Mouse (Mus musculus): ENCODE results near the gene Ergic1. TPM values are rescaled to one million over a fixed set of nuclear protein-coding genes. Genes with fewer than 3 reads are reported as not detected.

The Ergic1 gene
- polyA plus RNA-seq (2017; shearing (Covaris generic)), result 10 to 100 TPM; 35.9 to 50.4 (median 39.8) TPM

DNA sequence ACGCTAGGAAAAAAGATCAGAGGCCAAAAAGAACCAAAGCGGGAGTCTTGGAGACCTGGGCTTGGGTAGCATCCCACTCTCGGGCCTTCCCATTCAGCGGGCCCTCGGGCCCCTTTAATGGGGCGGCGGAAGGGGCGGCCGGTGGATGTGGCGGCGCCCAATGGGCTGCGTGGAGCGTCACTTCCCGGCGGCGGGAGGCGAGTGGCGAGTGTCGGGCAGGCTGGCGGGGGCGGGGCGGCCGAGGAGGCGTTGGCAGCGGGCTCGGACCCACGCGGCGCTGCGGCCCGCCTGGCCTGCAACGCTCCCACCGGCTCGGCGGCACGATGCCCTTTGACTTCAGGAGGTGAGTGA lies at the start of gene Ergic1:
Ergic1 (plus strand) TSS at position 200 of the 351 bp plus-strand sequence.
- peak; percentile 84 for ATAC-seq

DNA sequence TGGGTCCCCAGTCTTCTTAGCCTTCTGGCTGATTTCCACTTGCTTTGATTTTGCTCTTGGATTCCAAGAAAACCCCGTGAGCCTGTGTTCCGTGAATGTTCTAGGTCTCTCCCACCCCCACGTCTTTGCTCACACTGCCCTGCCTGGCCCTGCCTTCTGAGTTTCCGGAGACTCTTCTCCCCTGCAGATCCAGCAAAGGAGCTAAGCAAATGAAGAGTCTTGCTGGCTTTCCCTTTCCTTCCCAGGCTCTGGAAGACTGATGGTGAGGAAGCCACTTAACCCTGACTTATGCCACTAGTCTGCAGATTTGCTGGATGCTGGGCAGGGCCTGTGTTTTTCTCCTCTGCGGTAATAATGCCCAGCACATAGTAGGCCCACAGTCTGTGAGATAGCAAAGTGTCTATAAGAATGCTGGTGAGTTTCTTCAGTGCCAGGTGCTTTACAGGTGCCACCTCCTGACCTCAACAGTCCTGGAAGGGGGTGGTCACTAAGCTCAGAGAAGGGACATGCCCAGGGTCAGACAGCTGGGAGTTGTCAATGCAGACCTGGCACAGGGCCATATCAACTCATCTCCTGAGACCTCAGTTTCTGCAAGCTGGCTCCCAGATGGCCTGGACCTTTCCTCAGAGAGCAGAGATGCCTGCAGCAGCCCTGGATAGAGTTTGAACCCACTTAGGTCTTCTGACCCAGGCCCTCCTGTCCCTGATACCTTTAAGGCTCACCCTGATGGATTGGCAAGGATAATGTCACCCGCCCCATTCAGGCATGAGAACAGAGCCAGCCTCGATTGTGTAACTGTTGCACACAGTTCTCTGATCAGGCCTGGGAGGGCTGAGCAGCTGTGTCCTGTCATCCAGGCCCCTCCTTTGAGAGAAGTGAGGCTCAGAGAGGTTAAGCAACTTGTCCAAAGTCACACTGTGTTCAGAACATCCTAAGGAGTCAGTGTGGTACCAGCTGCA lies 49.2 kb upstream of the Ergic1 start:
- no peak for ATAC-seq

DNA sequence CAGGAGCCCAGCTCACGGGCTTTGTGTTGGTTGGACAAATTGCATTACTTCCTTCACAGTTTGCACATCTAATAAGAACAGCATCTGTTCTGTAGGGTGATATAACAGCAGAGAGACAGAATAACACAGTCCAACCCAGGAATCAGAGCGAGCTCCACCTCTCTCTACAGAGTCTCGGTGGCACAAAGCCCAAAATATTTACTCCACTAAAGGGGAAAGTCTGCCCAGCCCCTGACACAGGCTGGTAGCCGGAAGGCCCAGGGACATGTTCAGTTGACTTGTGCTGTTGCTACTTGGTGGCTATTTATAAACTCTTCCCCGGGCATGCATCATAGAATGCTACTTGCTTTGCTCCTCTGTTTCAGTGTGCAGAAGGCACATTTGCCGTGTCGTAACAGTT lies 48.3 kb upstream of the Ergic1 start:
- ATAC-seq, result no peak

DNA sequence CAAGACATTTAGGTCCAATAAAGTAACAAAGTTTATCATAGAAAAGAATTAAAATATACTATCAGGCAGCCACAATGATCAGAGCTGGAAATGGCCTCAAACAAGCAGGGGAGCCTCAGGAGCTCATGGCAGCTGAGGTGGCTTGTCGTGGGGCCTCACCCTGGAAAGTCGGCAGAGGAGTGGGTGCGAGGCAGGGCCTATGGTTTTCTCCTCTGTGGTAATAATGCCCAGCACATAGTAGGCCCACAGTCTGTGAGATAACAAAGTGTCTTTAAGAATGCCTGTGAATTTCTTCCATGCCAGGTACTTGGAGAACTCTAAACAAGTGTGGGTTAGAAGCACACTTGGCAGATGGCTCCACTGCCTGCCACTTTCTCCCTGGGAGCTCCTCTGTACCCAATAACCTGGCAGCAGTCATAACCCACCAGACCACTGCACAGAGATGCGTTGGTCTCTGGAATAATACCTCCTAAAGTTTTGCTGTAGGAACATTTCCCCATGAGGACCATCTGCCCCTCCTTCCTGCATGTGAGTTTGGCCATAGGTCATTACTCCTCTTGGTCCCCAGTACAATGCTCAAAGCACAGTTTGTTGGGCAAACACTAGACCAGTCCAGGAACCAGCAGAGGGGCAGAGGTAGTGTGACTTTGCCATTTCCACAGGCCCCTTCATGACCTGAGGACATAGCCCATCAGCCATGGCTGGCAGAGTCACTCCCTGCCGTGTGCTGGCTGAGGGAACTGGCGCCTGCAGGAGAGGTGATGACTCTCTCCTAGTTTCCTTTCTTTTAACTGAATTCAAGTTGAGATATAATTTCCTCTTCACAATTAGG lies 47.6 kb upstream of the Ergic1 start:
- ATAC-seq, result no peak

DNA sequence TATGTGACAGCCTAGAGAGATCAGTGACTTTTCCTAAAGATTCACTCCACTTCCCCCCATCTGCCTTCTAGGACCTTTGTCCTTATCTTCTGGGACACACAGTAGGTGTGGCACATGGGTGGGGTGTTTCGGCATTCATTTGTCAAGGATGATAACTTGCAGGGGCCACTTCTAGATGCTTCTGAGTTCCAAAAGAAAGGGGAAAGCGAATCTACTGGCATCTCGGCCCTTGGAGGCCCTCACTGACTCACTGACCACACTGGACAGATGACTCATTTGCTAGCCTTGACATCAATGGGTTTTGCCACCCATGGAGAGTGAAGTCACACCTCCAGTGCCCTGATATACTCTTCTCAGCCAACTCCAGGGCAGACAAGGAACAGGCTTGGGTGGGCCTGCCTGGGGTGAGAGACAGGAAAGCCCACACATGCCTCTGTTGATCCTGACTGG lies 46.7 kb upstream of the Ergic1 start:
- no peak for ATAC-seq

DNA sequence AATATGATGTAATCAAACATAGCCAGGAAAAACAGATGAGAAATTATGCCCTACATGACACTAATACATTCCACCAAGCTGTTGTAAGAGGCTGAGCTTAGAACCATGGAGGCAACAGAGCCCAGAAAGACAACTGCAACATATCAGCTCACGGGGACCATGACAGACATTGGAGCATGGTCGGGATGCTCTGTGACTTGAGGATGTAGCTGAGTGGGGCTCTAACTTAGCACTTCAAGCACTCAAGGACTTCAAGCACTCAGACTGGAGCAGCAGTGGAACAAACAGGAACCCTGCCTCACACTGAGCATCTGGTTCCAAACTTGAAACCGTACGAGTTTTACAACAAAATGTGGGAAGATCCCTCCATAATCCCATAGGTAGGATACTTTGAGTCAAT lies 45.6 kb upstream of the Ergic1 start:
- ATAC-seq, result no peak

DNA sequence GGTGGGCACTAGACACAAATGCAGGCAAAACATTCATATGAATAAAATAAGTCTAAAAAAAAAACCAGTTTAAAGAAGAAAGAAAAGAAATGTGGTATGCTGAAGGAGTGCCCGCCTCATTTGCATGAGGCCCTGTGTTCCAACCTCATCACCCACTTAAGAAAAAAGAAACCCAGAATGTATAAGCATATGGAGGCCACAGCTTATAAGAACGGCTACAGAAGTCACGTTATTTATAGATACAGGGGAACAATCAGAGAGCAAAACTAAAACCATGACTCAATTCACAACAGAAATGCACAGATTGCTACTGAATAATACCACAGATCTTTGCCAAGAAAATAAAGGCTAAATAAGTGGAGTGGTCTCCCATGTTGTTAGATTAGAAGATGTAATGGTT lies 43.0 kb upstream of the Ergic1 start:
- ATAC-seq, result peak; percentile 14

DNA sequence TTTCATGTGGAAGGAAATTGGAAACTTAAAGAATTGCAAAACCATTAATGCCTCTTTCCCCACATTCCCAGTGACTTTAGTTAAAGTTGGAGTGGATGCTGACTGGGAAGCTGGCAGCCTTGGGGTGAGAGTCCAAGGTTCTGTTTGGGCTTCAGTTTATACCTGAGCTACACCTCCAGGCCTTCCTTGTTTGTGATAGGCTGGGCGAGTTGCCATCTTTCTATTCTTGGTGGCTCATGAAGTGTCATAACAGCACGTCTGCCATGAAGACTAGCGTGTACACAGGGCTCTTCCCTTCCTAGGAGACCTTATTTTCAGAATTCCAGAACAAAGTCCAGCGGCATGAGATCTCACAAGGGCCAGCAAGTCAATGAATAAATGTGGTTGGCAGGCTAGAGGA lies 38.6 kb upstream of the Ergic1 start:
- ATAC-seq, result no peak

DNA sequence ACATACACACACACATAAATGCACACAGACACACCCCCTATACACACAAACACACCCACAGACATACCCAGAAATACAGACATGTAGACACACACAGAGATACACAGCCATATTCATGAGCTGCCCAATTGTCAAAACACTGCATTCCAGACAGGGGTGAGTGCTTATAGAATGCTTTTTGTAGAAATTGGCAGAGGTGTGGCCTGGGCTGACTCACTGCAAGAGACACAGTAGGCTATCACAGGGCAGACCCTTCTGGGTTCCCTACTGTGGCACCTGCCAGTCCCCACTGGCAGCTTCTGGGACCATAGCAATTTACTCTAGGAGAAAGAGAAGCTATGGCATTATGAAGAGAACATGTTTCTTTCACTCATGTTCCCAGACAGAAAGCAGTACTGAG lies 37.0 kb upstream of the Ergic1 start:
- ATAC-seq, result no peak

DNA sequence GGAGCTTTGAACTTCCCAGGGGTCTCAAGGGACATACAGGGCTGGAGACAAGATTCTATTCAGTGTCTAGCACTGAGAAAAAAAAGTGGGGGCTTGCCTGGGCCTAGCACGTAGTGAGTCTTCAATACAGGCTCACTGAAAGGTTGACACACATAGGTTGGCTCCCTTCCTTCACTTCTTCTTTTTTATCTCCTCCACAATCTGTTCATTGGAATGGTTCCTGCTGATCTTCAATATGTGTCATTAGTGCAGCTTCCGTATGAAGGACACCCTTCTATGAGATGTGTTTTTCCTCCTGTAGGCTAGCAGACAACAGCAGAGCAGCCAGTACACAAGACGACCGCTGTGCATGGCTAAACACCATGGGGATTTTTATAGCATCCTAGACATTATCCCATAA lies 36.5 kb upstream of the Ergic1 start:
- ATAC-seq, result no peak

DNA sequence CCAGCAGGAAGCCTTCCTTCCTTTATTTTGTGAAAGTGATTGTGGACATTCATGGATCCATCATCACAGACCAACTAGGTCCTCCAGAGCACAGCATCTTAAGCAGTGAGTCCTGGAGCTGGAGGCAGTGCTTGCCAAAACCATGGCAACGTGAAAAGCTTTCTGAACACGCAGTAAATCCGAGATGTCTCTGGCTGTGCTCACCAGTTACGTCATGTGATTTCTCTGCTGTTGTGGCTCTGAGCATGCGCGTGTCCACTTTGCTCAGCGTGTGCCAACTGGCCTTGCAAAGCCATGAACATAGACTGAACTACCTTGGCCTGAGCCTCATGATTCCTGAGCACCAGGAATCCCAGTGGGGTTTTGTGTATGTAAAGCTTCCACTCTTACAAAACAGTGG lies 36.0 kb upstream of the Ergic1 start:
- no peak for ATAC-seq

DNA sequence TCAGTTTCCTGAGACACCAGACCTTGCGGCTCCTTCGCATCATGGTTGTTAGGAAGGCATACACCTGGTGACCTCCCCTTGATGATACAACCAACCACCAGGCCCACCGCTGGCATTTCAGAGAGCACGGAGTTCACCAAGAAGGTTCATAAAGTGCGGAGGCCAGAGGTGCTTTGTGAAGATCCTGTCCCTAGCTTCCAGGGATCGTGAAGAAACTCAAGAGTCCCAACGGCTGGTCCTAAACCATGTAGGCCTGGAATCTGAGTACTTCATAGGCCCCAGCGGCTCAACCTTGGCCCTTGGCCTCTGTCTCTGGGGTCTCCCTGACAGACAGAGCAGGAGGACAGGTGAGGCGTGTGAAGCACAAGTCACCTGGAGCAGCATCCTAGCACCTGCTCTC lies 34.0 kb upstream of the Ergic1 start:
- ATAC-seq, result no peak

DNA sequence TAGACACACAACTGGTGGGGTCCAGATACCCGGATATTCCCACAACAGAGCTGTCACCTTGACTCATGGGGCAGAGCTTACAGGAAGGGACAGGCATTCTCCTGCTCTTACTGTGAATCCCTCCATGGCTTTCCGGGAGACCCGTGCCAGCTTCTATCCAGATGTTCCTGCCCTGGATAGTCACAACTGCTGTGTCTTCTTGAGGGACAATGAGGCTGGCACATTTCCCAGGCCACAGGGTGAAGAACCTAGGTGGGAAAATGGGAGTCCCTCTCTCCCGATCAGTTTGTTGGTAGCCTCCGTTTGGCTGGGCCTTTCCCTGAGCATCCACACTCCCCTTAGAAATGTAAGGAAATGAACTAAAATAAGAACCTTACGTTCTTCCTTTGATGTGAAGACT lies 32.5 kb upstream of the Ergic1 start:
- no peak for ATAC-seq

DNA sequence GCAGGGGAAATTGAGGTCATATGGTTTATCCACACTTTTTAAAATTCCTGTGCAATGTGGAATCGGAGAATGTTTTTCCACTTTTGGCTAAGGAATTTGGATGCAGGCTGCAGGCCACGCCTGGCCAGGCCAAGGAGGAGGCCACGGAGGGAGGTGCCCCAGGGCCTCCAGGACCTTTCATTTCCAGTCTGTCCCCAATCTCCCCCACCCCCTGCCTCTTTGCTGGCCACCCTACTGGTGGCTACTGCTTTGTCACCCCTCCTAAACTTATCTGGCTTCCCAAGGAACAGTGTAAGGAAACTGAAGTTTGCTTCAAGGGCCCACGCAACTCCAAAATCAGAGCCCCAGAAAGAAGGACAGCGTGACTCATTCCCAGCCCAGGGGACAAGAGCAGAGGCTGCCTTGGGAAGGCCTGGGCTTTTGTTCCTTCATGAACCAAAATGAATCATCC lies 31.5 kb upstream of the Ergic1 start:
- no peak for ATAC-seq

DNA sequence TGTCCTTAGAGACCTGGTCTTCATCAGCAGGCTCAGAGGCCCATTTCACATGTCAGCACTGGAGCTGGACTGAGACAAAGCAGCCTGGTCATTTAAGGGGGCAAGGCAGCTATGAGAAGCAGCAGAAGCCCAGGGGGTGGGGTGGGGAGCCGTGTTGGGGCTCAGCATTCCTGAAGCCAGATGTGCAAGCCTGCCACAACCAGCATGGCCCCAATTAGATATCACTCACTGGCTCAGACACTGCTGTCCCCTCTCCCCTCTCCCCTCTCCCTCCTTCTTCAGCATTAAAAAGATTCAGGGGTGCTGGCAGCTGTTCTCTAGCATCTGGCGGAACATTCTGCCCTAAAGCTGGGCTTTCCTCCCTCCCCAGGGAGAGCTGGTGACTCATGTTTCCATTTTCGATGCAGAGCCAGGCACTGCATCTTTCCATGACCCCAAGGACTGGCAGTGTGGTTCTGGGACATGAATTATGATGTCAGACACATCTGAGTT lies 30.7 kb upstream of the Ergic1 start:
- no peak for ATAC-seq

DNA sequence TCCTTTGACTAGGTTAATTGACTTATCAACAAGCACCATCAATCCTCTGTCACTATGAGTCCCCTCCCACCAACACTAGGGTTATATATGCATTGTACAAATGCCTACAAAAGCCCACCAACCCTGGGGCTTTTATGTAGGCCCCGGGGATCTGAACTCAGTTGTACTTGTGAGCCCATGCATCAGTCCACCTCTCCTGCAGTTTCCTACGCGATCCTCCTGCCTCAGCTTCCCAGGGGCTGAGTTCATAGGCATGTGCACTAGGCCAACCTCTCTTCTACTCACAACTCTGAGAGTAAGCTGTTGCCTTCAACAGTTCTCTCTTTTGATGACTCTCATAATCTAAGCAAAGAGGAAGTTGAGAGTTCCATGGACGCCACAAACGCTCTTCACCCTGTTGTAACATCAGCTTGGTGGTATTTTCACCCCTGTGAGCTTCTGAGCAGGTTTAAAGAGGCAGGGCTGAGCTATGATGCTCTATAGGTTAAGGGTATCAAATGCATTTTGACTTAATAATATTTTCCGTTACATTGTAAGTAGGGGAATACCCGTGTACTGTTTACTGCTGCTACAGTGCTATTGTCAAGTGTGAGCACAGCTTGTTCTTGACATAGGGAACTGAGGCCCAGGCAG lies 29.8 kb upstream of the Ergic1 start:
- ATAC-seq, result peak; percentile 89

DNA sequence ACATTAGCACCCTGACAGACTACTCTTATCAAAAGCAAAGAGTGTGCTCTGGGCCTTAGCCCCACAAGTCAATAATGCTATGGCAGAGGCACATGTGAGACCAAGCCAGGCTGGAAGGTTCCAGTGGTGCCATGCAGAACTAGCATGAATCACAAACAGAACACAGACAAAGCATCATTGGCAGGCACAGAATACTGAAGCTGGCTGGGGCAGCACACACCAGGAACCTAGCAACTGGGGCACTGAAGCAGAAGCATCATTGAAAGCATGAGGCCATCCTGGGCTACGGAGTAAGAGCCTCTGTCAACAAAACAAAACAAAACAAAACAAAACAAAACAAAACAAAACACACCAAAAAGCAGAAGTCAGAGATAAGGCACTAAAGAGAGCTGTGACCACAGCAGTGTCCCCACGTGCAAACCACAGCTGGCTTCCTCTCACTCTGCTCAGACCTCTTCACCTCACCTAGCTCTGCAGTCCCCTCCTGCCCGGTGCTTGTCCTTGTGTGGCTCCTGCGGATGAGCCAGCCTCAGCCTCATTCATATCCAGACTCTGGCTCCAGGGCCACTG lies 28.7 kb upstream of the Ergic1 start:
- ATAC-seq, result peak; percentile 19

DNA sequence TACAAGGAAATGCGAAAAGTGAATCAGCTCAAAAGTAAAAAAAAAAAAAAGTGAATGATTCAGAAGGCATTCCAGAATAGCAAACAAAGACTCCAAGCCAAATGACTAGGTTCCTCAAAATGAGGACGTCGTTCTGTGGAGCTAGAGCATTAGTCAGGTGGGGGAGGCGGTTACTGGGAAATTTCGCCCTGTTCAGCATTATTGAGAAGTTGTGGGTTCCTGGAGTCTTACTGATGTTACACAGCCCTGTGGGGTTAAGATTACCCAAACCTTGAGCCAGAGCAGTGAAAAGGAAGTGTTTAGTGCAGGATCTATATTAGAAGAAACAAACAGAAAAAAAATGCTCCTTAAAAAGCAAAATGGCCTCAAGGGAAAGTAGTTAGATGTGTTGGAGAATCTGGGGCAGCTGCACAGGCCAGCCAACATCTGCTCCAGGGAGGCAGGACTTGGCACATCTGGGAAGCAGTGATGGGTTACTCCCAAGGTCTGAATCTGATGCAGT lies 27.4 kb upstream of the Ergic1 start:
- ATAC-seq, result no peak

DNA sequence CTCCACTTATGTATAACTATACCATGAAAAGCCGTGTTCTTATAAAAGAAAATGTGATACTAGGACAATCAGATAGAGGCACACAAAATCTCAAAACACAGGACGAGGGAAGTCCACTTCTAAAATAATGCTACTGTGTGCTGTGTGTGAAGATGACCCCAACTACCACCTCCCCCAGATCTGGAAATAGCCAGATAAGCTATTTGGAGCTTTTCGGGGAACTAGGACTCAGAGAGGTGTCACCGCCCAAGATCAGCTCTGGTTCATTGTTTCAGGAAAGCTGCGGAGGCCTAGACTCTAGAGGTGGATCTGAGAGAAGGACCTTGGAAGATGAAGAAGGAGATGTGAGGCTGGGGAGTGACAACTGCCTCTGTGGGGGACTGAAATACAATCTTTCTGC lies 26.6 kb upstream of the Ergic1 start:
- no peak for ATAC-seq

DNA sequence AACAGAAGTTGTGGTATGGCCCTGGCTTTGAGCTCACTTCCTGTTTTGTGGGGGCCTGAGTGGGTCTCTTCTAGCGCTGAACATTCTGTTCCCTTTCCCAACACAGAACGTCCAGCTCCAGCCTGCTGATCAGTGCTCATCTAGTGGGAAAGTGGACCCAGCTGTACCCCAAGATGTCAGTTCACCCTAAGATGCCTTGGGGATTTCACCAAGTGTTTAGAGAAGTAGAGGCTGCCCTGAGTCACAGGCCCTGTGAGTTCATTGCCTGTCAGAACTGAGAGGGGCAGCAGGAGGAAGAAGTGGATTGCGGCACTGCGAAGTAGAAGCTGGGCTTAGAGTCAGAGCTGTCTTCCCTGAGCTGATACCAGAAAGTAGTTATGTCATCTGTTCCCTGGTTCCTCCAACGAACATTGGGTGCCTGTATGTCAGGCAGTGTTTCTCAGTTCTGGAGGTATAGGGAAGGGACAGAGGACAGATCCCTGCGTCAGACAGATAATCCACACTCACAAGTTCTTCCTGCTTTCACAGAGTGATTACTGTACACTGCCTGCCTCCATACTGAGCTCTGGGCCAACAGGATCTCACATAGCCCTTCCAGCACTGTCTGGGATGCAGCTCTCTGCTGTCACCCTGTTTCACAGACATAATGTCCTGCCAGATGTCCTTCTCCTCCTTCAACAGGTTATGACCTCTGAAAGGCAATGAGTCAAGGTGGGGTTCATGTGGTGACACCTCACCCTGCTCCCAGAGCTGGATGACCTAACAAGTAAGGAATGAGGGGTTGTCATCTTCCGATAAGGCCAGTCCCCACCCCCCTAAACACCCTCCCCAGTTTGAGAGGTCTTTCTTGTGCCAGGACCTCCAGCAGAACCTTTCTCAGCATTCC lies 25.8 kb upstream of the Ergic1 start:
- no peak for ATAC-seq

Data from inflammation-experienced regulatory T-cells, adult 6 months (primary cell).